In genomic region chrX:12644976-12645375, GRCm38 (mm10) we compare ENCODE assay signal across 15 mouse cellular contexts.
"Had no signal": no experiment of that assay in that cellular context is flagged by ENCODE, and none has a peak within 500 bp of the region (broad histone marks: within the 10 kb centered on the region; RNA-seq: fewer than 3 reads in every experiment).

No protein-coding gene starts in this region.

- H3K4me3 ChIP-seq: limb, embryonic 15.5 days; liver, embryonic 12.5 days; midbrain, embryonic 10.5 days; neural tube, embryonic 12.5 days had no signal

- H3K4me2 ChIP-seq: limb, embryonic 15.5 days; liver, embryonic 12.5 days; lung, embryonic 14.5 days; neural tube, embryonic 12.5 days had no signal

- DNase-seq: kidney, adult 11 months; kidney, adult 9 months; kidney, postnatal 36 days; lung, embryonic 14.5 days; lung, postnatal 10 days; lung, postnatal 4 days; midbrain, embryonic 14.5 days; right cerebral cortex, adult 18-20 months; right cerebral cortex, postnatal 25 days; thymus, postnatal 4 days had no signal

- ATAC-seq: liver, embryonic 12.5 days had no signal

- H3K36me3 ChIP-seq: limb, embryonic 15.5 days; neural tube, embryonic 12.5 days had no signal

- H3K27me3 ChIP-seq: liver, embryonic 12.5 days; neural tube, embryonic 12.5 days had no signal

- H3K27ac ChIP-seq: kidney, postnatal 0 days; limb, embryonic 15.5 days; liver, embryonic 12.5 days; midbrain, embryonic 10.5 days; neural tube, embryonic 12.5 days had no signal

- H3K4me1 ChIP-seq: limb, embryonic 15.5 days; liver, embryonic 12.5 days; midbrain, embryonic 10.5 days; neural tube, embryonic 12.5 days had no signal

- H3K9me3 ChIP-seq: limb, embryonic 15.5 days; liver, embryonic 12.5 days; midbrain, embryonic 10.5 days; neural tube, embryonic 12.5 days had no signal

- H3K9ac ChIP-seq: limb, embryonic 15.5 days; liver, embryonic 12.5 days; lung, embryonic 14.5 days; neural tube, embryonic 12.5 days had no signal
